Mouse (Mus musculus) CH12.LX (cell line): ENCODE measurements around the gene Prim1.

Experiments
- CHD2 ChIP-seq: IDR thresholded peaks from 2 replicates; pipeline ENCODE4 v1.6.1; 2011; ENCODE audit warnings: low read length, improper control_type of control experiment
- CTCF ChIP-seq, 2 experiments: IDR thresholded peaks in 1 of 2; conservative IDR thresholded peaks in 1 of 2; 2 replicates each; pipeline ENCODE4 v1.5.1; 2011 to 2012; ENCODE audit warnings: low read depth in 2 of 2, low read length in 2 of 2, improper control_type of control experiment in 1 of 2, inconsistent platforms in 1 of 2, mild to moderate bottlenecking in 1 of 2, moderate library complexity in 1 of 2
- KAT2A ChIP-seq: IDR thresholded peaks from 2 replicates; pipeline ENCODE4 v1.6.1; 2012; ENCODE audit warnings: low read length, improper control_type of control experiment, inconsistent platforms; ENCODE audit not compliant: insufficient replicate concordance
- MAX ChIP-seq: IDR thresholded peaks from 2 replicates; pipeline ENCODE4 v1.6.1; 2011; ENCODE audit warnings: low read length, improper control_type of control experiment
- NRF1 ChIP-seq: IDR thresholded peaks from 2 replicates; pipeline ENCODE4 v1.6.1; 2014; ENCODE audit warnings: low read depth, mild to moderate bottlenecking, inconsistent platforms, low read length, improper control_type of control experiment, moderate library complexity
- POLR2A ChIP-seq: IDR thresholded peaks from 2 replicates; pipeline ENCODE4 v1.6.1; 2011; ENCODE audit warnings: low read depth, mild to moderate bottlenecking, improper control_type of control experiment, low read length
- POLR2AphosphoS2 ChIP-seq: IDR thresholded peaks from 2 replicates; pipeline ENCODE4 v1.6.1; 2011; ENCODE audit warnings: low read depth, low read length, improper control_type of control experiment
- USF1 ChIP-seq: IDR thresholded peaks from 2 replicates; pipeline ENCODE4 v1.6.1; 2014; ENCODE audit warnings: low read depth, mild to moderate bottlenecking, inconsistent platforms, low read length, improper control_type of control experiment
- ZMIZ1 ChIP-seq: IDR thresholded peaks from 2 replicates; pipeline ENCODE4 v1.6.1; 2012; ENCODE audit warnings: low read depth, mild to moderate bottlenecking, inconsistent platforms, low read length, improper control_type of control experiment

DNA sequence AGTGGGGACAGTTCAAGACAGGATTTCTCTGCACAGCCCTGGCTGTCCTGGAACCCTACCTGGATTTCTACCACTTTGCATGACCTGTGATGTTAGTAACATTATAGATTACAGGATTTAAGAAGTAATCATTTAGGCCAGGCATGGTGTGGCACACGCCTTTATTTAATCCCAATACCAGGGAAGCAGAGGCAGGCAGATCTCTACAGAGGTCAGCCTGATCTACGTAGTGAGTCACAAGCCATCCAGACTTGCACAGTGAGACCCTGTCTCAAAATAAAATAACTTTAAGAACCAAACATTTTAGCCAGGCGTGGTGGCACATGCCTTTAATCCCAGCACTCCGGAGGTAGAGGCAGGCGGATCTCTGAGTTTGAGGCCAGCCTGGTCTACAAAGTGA, 7.2 kb downstream of the Prim1 start:
- TF ChIP-seq CTCF (conservative IDR thresholded peaks at IDR 0.05 in 1 of 2, IDR thresholded peaks at IDR 0.05 in 1 of 2; ENCODE audit: low read depth in 2 of 2, low read length in 2 of 2), result no peak
- TF ChIP-seq POLR2A, result no peak
- no peak for TF ChIP-seq NRF1
- no peak for TF ChIP-seq ZMIZ1
- no peak for TF ChIP-seq CHD2
- no peak for TF ChIP-seq MAX
- TF ChIP-seq POLR2AphosphoS2, result no peak
- no peak for TF ChIP-seq KAT2A
- no peak for TF ChIP-seq USF1
